Mouse (Mus musculus) activated CD4-positive, CD25-positive, alpha-beta regulatory T cell, adult 4 months (primary cell): ENCODE measurements around the gene Actr5. TPM values are rescaled to one million over a fixed set of nuclear protein-coding genes. Genes with fewer than 3 reads are reported as not detected.

ENCODE experiments used
- ATAC-seq: one replicate; pipeline ENCODE4 v1.8.0; 2017
- polyA plus RNA-seq, 2 experiments: library from polyadenylated mRNA; unstranded; fragments of 100-300 nt; shearing (Covaris generic); gene quantifications; one replicate each; pipeline ENCODE4 v1.2.1; 2017

Actr5 gene
- polyA plus RNA-seq, 2 experiments from 2014 or later, result 3.1 to 3.2 TPM

DNA sequence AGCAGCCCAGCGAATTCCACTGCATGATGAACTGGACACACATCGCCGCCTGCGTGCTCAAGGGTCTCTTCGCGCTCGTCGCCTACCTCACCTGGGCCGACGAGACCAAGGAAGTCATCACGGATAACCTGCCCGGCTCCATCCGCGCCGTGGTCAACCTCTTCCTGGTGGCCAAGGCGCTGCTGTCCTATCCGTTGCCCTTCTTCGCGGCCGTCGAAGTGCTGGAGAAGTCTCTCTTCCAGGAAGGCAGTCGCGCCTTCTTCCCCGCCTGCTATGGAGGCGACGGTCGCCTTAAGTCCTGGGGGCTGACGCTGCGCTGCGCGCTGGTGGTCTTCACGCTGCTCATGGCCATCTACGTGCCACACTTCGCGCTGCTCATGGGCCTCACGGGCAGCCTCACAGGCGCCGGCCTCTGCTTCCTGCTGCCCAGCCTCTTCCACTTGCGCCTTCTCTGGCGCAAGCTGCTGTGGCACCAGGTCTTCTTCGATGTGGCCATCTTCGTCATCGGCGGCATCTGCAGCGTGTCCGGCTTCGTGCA, 10.2 kb upstream of the Actr5 start:
- ATAC-seq, result no peak

DNA sequence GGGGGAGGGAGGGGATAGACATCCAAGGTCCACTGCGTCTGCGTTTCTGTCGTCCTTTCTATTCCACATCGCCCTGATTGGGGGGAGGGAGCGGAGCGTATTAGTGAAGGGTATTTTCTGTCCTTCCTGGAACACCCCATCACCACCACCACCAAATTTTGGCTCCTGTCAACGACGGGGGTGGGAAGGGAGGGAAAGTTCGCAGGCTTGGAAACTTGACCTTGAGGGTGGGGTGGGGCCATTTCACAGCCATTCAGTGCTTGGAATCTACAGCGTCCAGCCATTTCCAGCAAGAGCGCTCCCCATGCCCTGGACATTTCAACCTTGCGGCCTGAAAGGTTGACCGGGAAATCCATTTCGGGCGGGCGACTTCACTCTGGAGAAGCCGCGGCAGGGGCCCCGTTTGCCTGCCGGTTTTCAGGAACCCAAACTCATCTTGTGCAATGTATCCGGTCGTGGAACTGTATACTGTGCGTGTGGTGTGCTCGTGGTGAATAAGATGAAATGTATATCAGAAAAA, 9.5 kb upstream of the Actr5 start:
- no peak for ATAC-seq

DNA sequence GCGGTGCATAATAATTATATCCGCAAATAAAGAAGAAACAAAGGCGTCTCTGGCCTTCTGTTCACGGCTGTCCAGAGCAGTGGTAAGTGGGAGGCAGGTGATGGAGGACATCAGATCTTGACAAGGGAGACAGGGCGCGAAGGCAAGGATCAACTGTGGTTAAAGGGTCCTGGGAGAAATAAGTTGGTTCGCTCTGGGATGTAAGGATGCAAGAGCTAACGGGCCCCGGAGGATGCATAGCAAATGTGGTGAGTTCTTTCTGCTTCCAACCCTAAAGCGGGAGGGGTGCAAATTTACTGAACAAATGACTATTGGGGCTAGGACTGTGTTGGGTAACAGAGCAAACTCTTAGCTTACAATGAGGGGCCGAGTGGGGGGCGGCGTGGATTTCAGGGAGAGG, 9.0 kb upstream of the Actr5 start:
- no peak for ATAC-seq

DNA sequence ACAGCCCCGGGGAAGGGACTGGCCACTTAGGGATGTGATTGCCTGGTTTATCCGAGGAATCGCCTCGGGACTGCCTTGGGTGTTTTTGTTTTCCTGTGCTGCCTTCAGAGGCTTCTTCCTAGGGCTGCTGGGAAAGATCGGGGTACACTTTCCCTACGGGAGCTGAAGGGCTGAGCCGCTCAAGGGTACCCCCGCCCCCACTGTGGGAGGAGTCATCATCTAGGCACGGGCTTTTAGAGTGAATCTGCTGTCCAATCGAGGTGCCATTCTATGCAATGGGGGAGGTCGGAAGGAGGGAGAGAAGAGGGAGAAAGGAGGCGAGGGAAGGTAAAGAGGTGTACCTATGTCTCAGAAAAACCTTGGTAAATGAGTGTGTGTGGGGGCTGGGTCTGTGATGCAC, 8.4 kb upstream of the Actr5 start:
- ATAC-seq, result peak; percentile 21

DNA sequence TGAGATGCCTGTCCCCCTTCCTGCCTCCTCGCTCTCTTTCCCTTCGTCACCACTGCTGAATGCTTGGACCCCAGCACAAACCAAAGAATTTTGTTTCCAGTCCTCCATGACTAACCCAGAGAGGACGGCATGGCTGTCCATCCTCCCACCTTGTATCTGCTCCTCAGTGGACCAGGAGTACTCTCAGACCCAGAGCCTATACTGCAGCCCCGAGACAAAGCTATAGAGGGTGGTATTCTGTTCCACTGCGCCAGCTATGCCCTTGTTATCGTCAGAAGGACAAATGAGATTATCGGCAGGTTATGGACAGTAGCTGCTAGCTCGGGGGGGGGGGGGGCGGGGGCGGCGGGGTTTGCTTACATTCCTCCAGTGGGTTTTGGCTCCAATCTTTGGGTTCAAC, 7.9 kb upstream of the Actr5 start:
- ATAC-seq, result no peak

- ATAC-seq, result peak; percentile 37
Observed at GRCm38 (mm10) chr2:158625231-158625630, 543 bp downstream of the Actr5 start.

DNA sequence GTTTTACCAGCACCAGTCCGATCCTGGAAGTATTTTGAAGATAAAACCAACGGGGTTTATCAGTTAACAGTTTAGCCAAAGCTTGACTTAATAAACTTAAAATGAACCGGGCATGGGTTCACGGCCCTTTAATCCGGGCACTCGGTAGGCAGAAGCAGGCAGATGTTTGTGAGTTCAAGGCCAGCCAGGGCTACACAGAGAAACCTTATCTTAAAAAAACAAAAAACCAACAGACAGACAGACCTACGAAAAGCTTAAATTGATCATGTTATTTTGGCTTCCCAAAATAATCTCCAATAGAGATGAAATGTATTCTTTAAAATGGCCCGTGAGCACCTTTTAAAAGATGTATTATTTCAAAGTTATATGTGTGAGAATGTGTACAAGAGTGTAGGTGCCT, 1.0 kb downstream of the Actr5 start:
- no peak for ATAC-seq

- ATAC-seq, result no peak
Observed at GRCm38 (mm10) chr2:158628858-158629257, 4.2 kb downstream of the Actr5 start.

GRCm38 (mm10) chr2:158629414-158629813, 4.7 kb downstream of the Actr5 start:
- no peak for ATAC-seq

DNA sequence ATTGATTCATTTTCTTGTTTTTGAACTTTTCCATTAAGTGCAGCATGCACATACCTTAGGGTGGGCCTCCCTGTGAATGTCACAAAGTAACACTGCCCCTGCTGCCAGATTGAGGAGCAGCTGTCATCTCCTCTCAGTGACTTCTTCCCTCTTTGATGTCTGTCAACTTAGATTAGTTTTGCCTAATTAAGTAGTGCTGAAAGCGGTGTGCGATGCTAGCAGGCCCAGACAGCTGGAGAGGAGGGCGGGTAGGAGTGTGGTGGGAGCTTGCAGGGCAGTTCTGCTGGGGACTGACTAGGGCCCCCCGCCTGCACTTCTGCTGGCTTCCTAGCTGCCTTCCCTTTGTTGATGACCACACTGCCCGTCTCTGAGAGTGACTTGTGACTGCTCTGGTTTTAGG, 7.2 kb downstream of the Actr5 start:
- ATAC-seq, result no peak

GRCm38 (mm10) chr2:158641869-158642268, 17.2 kb downstream of the Actr5 start:
- no peak for ATAC-seq

- no peak for ATAC-seq
Observed at GRCm38 (mm10) chr2:158642587-158642986, 17.9 kb downstream of the Actr5 start.

- no peak for ATAC-seq
Observed at GRCm38 (mm10) chr2:158643791-158644190, 19.1 kb downstream of the Actr5 start.

GRCm38 (mm10) chr2:158651159-158651908, 26.6 kb downstream of the Actr5 start:
- ATAC-seq, result no peak

GRCm38 (mm10) chr2:158652985-158653384, 28.3 kb downstream of the Actr5 start:
- peak; percentile 78 for ATAC-seq

GRCm38 (mm10) chr2:158654717-158655116, 30.0 kb downstream of the Actr5 start:
- ATAC-seq, result no peak

GRCm38 (mm10) chr2:158655806-158656205, 31.1 kb downstream of the Actr5 start:
- ATAC-seq, result no peak

DNA sequence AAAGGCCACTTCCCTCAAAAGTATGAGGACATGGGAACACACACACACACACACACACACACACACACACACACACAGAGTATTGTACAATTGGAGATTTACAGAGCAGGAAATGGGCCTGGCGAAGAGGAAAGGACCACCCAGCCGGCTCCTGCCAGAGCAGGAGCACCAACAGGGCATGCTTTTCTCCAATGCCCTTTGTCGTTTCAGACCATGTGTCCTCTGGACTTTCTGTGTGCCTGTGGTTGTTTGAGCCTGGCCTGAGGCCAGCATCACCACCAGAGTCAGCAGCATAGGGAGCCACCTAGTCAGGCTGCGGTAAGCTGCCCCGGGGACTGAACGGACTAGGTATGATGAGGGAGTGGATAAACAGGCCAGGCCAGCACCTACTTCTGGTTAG, 34.1 kb downstream of the Actr5 start:
- no peak for ATAC-seq

DNA sequence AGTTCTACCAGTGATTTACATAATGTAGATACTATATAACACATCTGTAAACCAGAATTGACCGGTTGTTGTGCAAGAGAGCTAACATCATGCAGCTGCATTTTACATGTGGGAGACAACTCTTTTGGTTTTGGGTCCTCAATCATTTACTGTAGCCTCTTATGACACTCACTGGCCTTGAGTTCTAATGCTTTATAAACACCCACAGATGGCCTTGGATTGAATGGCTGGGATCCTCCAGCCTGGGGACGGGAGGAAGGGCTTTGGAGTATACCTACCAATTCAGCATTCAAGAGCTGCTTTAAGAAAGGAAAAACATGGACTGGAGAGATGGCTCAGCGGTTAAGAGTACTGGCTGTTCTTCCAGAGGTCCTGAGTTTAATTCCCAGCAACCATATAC, 34.7 kb downstream of the Actr5 start:
- no peak for ATAC-seq

- ATAC-seq, result no peak
Observed at GRCm38 (mm10) chr2:158665098-158665497, 40.4 kb downstream of the Actr5 start, which contains the start of gene Ppp1r16b. Gene Ppp1r16b, plus strand, starts transcription at chr2:158665398.

GRCm38 (mm10) chr2:158666071-158666800, 41.5 kb downstream of the Actr5 start:
- peak; percentile 70 for ATAC-seq

GRCm38 (mm10) chr2:158667022-158667670, 42.5 kb downstream of the Actr5 start:
- ATAC-seq, result peak; percentile 18
